Mouse (Mus musculus) megakaryocyte-erythroid progenitor cell, adult 5-6 weeks (primary cell): Measurements from ENCODE around the gene Zfp473. TPM values are rescaled to one million over a fixed set of nuclear protein-coding genes. Genes with fewer than 3 reads are reported as not detected.

ENCODE experiments used
- total RNA-seq, 2 experiments: library from RNA; stranded (forward) in 1 of 2; stranded (reverse) in 1 of 2; fragments of 200-1000, 215-1000 nt in 1 of 2; fragments of >200 nt in 1 of 2; fragmentation: Nextera tagmentation in 1 of 2; gene quantifications; 2 replicates each; pipeline ENCODE4 v1.2.3; 2014 to 2017

The Zfp473 gene
- total RNA-seq, 2 experiments from 2014 or later = 2.0 TPM; not detected in 1

Other genes with a start within 250 kb of the Zfp473 start
- gene Mybpc2, start 226.4 kb downstream of the Zfp473 start, total RNA-seq (2014; fragmentation: Nextera tagmentation) = 0.48 TPM in 1 of 2 replicates, not detected in the other
- not detected in 2 replicates for gene Mybpc2, start 226.4 kb downstream of the Zfp473 start, total RNA-seq (2017)
- 0.67 and 4.7 TPM in 2 replicates for gene Spib, start 219.0 kb downstream of the Zfp473 start, total RNA-seq (2014; fragmentation: Nextera tagmentation)
- not detected in 2 replicates for gene Spib, start 219.0 kb downstream of the Zfp473 start, total RNA-seq (2017)
- 194 and 214 TPM in 2 replicates for gene Pold1, start 202.2 kb downstream of the Zfp473 start, total RNA-seq (2014; fragmentation: Nextera tagmentation)
- 61.0 and 90.8 TPM in 2 replicates for gene Pold1, start 202.2 kb downstream of the Zfp473 start, total RNA-seq (2017)
- gene Nr1h2, start 197.1 kb downstream of the Zfp473 start, total RNA-seq (2014; fragmentation: Nextera tagmentation) = 68.7 and 69.2 TPM in 2 replicates
- gene Nr1h2, start 197.1 kb downstream of the Zfp473 start, total RNA-seq (2017) = 28.8 and 59.9 TPM in 2 replicates
- gene Napsa, start 178.7 kb downstream of the Zfp473 start, total RNA-seq (2014; fragmentation: Nextera tagmentation) = 5.3 and 10.3 TPM in 2 replicates
- gene Napsa, start 178.7 kb downstream of the Zfp473 start, total RNA-seq (2017) = 2.0 and 11.0 TPM in 2 replicates
- 1.9 and 7.9 TPM in 2 replicates for gene Kcnc3, start 160.4 kb downstream of the Zfp473 start, total RNA-seq (2014; fragmentation: Nextera tagmentation)
- 0.11 TPM in 1 of 2 replicates, not detected in the other for gene Kcnc3, start 160.4 kb downstream of the Zfp473 start, total RNA-seq (2017)
- gene Myh14, start 80.2 kb downstream of the Zfp473 start, total RNA-seq (2014; fragmentation: Nextera tagmentation) = not detected in 2 replicates
- gene Myh14, start 80.2 kb downstream of the Zfp473 start, total RNA-seq (2017) = not detected in 2 replicates
- gene Izumo2, start 42.3 kb downstream of the Zfp473 start, total RNA-seq (2014; fragmentation: Nextera tagmentation) = not detected in 2 replicates
- not detected in 2 replicates for gene Izumo2, start 42.3 kb downstream of the Zfp473 start, total RNA-seq (2017)
- 34.2 and 43.8 TPM in 2 replicates for gene Vrk3, start 2.6 kb downstream of the Zfp473 start, total RNA-seq (2014; fragmentation: Nextera tagmentation)
- 51.5 and 81.2 TPM in 2 replicates for gene Vrk3, start 2.6 kb downstream of the Zfp473 start, total RNA-seq (2017)
- gene Nup62, start 65.0 kb upstream of the Zfp473 start, total RNA-seq (2014; fragmentation: Nextera tagmentation) = 103 and 109 TPM in 2 replicates
- 167 and 183 TPM in 2 replicates for gene Nup62, start 65.0 kb upstream of the Zfp473 start, total RNA-seq (2017)
- gene Il4i1, start 65.3 kb upstream of the Zfp473 start, total RNA-seq (2014; fragmentation: Nextera tagmentation) = 2.5 and 6.5 TPM in 2 replicates
- 0.76 and 1.7 TPM in 2 replicates for gene Il4i1, start 65.3 kb upstream of the Zfp473 start, total RNA-seq (2017)
- gene Atf5, start 65.6 kb upstream of the Zfp473 start, total RNA-seq (2014; fragmentation: Nextera tagmentation) = 3.5 and 6.8 TPM in 2 replicates
- gene Atf5, start 65.6 kb upstream of the Zfp473 start, total RNA-seq (2017) = 1.3 and 2.8 TPM in 2 replicates
- 21.1 and 23.7 TPM in 2 replicates for gene Akt1s1, start 97.9 kb upstream of the Zfp473 start, total RNA-seq (2014; fragmentation: Nextera tagmentation)
- 19.2 and 24.5 TPM in 2 replicates for gene Akt1s1, start 97.9 kb upstream of the Zfp473 start, total RNA-seq (2017)
- 26.7 and 61.9 TPM in 2 replicates for gene Tbc1d17, start 98.0 kb upstream of the Zfp473 start, total RNA-seq (2014; fragmentation: Nextera tagmentation)
- 13.7 and 49.6 TPM in 2 replicates for gene Tbc1d17, start 98.0 kb upstream of the Zfp473 start, total RNA-seq (2017)
- 25.2 and 58.9 TPM in 2 replicates for gene Pnkp, start 106.1 kb upstream of the Zfp473 start, total RNA-seq (2014; fragmentation: Nextera tagmentation)
- 18.4 and 30.5 TPM in 2 replicates for gene Pnkp, start 106.1 kb upstream of the Zfp473 start, total RNA-seq (2017)
- 79.6 and 88.8 TPM in 2 replicates for gene Ptov1, start 118.7 kb upstream of the Zfp473 start, total RNA-seq (2014; fragmentation: Nextera tagmentation)
- gene Ptov1, start 118.7 kb upstream of the Zfp473 start, total RNA-seq (2017) = 19.6 and 40.9 TPM in 2 replicates
- gene Med25, start 141.7 kb upstream of the Zfp473 start, total RNA-seq (2014; fragmentation: Nextera tagmentation) = 42.0 and 71.7 TPM in 2 replicates
- 12.1 and 18.1 TPM in 2 replicates for gene Med25, start 141.7 kb upstream of the Zfp473 start, total RNA-seq (2017)
- gene Fuz, start 145.0 kb upstream of the Zfp473 start, total RNA-seq (2014; fragmentation: Nextera tagmentation) = 12.0 and 19.8 TPM in 2 replicates
- gene Fuz, start 145.0 kb upstream of the Zfp473 start, total RNA-seq (2017) = 14.2 and 18.3 TPM in 2 replicates
- 95.3 and 104 TPM in 2 replicates for gene Ap2a1, start 178.4 kb upstream of the Zfp473 start, total RNA-seq (2014; fragmentation: Nextera tagmentation)
- 23.8 and 37.1 TPM in 2 replicates for gene Ap2a1, start 178.4 kb upstream of the Zfp473 start, total RNA-seq (2017)
- not detected in 2 replicates for gene Tsks, start 192.2 kb upstream of the Zfp473 start, total RNA-seq (2014; fragmentation: Nextera tagmentation)
- not detected in 2 replicates for gene Tsks, start 192.2 kb upstream of the Zfp473 start, total RNA-seq (2017)
- gene Cpt1c, start 223.8 kb upstream of the Zfp473 start, total RNA-seq (2014; fragmentation: Nextera tagmentation) = 4.1 and 11.5 TPM in 2 replicates
- 0.91 and 1.3 TPM in 2 replicates for gene Cpt1c, start 223.8 kb upstream of the Zfp473 start, total RNA-seq (2017)
- 160 and 230 TPM in 2 replicates for gene Prmt1, start 235.5 kb upstream of the Zfp473 start, total RNA-seq (2014; fragmentation: Nextera tagmentation)
- 132 and 171 TPM in 2 replicates for gene Prmt1, start 235.5 kb upstream of the Zfp473 start, total RNA-seq (2017)
- 80.4 and 150 TPM in 2 replicates for gene Irf3, start 246.6 kb upstream of the Zfp473 start, total RNA-seq (2014; fragmentation: Nextera tagmentation)
- 84.3 and 104 TPM in 2 replicates for gene Irf3, start 246.6 kb upstream of the Zfp473 start, total RNA-seq (2017)
- 37.2 and 42.7 TPM in 2 replicates for gene Bcl2l12, start 247.7 kb upstream of the Zfp473 start, total RNA-seq (2014; fragmentation: Nextera tagmentation)
- gene Bcl2l12, start 247.7 kb upstream of the Zfp473 start, total RNA-seq (2017) = 15.5 and 25.6 TPM in 2 replicates